Mouse (Mus musculus) embryonic fibroblast, embryonic 13.5 days (primary cell): ENCODE measurements around the gene Iffo2.

Experiments
- CTCF ChIP-seq: IDR thresholded peaks from 2 replicates; pipeline ENCODE4 v1.5.1; 2011; ENCODE audit warnings: mild to moderate bottlenecking, control low read depth, low read length, moderate library complexity, borderline replicate concordance; ENCODE audit not compliant: insufficient read depth
- POLR2A ChIP-seq: IDR thresholded peaks from 2 replicates; pipeline ENCODE4 v1.6.1; 2011; ENCODE audit warnings: low read depth, mild to moderate bottlenecking, control low read depth, low read length, moderate library complexity

DNA sequence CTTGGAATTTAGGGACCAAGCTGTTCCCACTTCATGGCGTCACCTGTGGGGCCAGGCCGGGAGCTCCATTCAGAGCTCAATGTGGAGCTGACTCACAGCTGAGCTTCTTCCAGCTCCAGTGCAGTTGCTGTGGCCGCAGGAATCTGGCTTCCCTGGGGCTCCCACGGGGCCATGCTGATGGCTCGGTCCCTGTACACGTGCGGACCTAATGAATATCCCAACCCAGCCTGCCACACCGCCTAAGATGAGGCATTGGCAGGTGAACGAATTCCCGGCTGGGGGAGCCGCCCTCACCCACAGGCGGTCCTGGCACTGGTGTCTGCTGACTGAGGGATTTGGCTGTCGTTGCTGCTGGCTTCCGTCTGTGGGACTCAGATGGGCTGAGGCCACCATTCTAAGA lies 29.5 kb upstream of the Iffo2 start:
- no peak for TF ChIP-seq CTCF
- no peak for TF ChIP-seq POLR2A
